Mouse (Mus musculus) ES-Bruce4 (cell line): ENCODE data around the gene Gm10271.

Experiments used
- CTCF ChIP-seq: IDR thresholded peaks from one replicate; pipeline ENCODE4 v1.8.1; 2011; ENCODE audit warnings: low read depth, low read length
- POLR2A ChIP-seq: IDR thresholded peaks from one replicate; pipeline ENCODE4 v1.8.1; 2011; ENCODE audit warnings: low read length; ENCODE audit not compliant: insufficient read depth

DNA sequence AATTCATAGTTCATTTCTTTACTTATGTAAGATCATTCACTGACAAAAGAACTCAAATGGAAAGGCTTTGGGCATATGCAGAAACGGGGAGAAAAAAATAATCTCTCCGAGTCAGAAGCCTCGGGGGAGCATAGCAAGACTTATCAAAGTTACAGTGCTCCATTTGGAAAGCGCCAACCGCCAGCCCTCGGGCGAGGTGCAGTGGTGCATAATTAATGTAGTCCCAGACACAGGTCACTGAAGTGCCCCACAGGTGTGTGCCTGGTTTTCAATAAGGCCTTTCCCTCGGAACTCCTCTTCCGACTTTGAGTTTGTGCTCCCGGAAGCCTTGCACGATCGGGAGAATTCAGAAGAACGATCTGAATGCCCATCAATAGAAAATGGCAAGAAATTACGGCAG, 10.3 kb downstream of the Gm10271 start:
- TF ChIP-seq POLR2A (no peak), CTCF (no peak)
